Mouse (Mus musculus) left cerebral cortex, postnatal 36 days (tissue): Measurements from ENCODE around the gene Med15. TPM values are rescaled to one million over a fixed set of nuclear protein-coding genes. Genes with fewer than 3 reads are reported as not detected.
A peak's percentile ranks its signal among the peaks of the same experiment; 100 is the strongest.

Source experiments
- DNase-seq, 2 experiments: peaks; one replicate each; pipeline ENCODE4 v3.0.0; 2021 to 2022; ENCODE audit warnings: low spot score in 2 of 2, mixed read lengths in 1 of 2
- intact Hi-C: fragments of 180-260 bp; cut with DNase I; formaldehyde crosslinking; loops from one replicate; pipeline ENCODE4 v1.15.1; 2025
- total RNA-seq, 2 experiments: library from RNA; stranded (reverse); gene quantifications; 2 replicates each; pipeline ENCODE4 v1.2.3; 2021

Gene Med15
- total RNA-seq, 2 experiments from 2014 or later = 63.3 to 90.2 TPM

DNA sequence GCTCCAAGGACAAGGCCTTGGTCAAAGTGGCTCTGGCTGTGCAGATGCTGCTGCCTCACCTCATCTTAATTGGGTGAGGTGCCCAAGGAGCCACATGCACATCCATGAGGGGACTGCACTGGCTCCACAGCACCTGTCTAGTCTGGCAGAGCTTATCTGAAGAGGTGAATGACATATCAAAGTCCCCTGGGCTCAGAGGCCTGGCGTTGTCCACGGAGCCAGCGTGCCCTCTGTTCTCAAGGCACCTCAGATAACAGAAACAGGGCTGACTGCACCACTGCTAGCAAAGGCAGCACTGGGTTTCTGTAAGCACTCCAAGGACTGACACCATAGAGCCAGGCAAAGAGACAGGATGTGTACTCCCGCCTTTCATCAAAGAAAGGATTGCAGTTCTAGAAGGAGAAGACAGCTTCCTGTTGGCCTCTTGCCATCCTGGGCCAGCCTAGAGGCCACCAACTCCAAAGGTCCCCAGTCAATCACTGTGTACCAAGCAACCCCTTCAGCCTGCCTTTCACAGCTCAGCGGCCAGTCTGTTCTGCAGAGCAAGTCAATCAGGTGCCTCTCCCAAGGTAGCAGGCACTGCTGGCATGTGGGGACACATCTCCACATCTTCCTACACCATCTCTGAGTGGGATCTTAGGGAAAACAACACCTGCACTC, 76.3 kb downstream of the Med15 start:
- DNase-seq = no peak
- intact Hi-C loops = no loop called here

DNA sequence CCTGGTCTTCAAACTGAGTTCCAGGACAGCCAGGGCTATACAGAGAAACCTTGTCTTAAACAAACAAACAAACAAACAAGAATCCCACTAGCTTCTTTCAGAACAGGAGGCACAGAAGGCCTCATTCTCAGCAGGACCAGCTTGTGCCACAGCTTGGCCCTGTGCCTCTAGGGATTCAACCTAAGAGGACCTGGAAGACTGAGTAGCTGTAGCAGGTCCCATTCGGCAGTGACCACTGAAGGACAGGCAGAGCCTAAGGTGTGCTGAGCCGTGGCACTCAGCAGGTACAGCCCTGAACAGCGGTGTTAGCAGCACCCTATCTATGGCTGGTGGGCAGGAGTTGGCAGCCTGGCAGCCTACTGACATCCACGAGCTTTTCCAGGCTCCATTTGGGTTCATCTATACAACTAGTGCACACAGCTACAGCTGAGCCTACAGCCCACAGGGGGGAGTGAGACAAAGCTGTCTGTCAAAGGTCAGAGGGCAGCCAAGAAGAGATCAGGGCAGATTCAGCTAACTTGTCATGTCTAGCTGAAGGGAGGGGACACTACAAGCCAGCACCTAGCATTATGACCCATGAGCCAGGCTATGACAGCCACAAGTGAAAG, 78.4 kb downstream of the Med15 start:
- intact Hi-C loops = no loop called here
- no peak for DNase-seq

- intact Hi-C loops = no loop called here
- DNase-seq = no peak
Measured at GRCm38 (mm10) chr16:17653601-17654000, 79.1 kb downstream of the Med15 start.

- intact Hi-C loops = no loop called here
- DNase-seq = no peak
Measured at GRCm38 (mm10) chr16:17652607-17653006, 80.1 kb downstream of the Med15 start.

- intact Hi-C loops = no loop called here
Measured at GRCm38 (mm10) chr16:17650711-17651110, 82.0 kb downstream of the Med15 start.

GRCm38 (mm10) chr16:17649925-17650605, 82.6 kb downstream of the Med15 start:
- intact Hi-C loops = loop anchor here (5.0 kb wide), 1 partner anchor 72 kb away; no protein-coding TSS in a partner anchor
- DNase-seq = peak in 1 of 2 experiments; percentile 45

More at GRCm38 (mm10) chr16:17650711-17651110, 82.0 kb downstream of the Med15 start:
- no peak for DNase-seq

DNA sequence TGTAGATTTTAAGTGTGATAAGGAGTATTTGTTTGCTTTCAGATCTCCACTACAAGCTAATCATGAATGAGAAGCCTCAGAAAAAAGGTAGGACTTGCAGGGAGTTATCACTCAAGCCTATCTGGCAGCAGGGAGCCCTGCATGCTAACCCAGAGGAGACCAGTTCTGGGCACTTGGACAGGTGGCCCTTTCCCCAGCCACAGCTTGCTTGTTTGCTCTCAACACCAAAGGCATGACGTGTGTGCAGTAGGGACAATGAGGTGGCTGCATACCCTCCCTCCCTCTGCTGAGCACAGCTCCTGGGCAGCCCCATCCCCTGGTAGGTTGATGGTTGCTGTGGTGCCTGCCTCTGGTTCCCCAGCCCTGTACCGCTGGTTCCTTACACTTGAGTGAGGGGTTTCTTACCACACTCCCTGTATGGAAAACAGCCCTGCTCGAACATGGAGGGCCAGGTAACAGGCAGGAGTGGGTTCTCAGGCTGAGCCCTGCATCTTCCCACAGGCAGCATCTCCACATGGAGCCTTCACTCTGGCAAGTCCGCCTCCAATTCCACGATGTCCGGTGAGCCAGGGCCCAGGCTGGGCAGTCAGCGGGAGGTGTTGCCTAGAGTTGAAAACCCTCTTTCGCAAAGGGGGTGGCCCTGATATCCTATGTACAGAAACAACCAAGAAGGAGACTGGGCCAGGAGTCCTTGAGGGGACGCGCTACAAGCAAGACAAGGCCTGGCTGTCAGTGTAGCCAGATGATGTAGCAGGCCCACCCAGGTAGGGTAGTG, 84.9 kb downstream of the Med15 start:
- intact Hi-C loops = loop anchor here (5.0 kb wide), 1 partner anchor 75 kb away; no protein-coding TSS in a partner anchor
- DNase-seq = no peak

DNA sequence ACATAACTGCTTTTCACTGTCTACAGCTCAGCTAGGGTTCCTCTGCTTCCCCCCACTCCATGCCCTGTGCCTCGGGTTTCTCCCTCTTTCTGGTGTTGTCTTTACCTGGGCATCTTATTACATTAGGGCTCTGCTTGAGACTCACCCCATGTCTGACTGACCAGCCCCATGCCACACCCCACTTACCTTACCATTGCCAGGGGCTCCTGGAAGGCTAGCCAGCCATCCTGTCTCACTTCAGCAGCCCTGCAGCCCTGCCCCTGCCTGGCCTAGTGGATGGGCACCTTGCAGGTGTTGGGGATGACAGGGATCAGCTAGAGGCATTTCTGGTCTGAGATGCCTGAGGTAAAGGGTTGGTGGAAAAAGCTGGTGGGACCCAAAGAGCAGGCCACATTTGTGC, 85.5 kb downstream of the Med15 start:
- DNase-seq = no peak
- intact Hi-C loops = loop anchor here (5.0 kb wide), 1 partner anchor 75 kb away; no protein-coding TSS in a partner anchor

DNA sequence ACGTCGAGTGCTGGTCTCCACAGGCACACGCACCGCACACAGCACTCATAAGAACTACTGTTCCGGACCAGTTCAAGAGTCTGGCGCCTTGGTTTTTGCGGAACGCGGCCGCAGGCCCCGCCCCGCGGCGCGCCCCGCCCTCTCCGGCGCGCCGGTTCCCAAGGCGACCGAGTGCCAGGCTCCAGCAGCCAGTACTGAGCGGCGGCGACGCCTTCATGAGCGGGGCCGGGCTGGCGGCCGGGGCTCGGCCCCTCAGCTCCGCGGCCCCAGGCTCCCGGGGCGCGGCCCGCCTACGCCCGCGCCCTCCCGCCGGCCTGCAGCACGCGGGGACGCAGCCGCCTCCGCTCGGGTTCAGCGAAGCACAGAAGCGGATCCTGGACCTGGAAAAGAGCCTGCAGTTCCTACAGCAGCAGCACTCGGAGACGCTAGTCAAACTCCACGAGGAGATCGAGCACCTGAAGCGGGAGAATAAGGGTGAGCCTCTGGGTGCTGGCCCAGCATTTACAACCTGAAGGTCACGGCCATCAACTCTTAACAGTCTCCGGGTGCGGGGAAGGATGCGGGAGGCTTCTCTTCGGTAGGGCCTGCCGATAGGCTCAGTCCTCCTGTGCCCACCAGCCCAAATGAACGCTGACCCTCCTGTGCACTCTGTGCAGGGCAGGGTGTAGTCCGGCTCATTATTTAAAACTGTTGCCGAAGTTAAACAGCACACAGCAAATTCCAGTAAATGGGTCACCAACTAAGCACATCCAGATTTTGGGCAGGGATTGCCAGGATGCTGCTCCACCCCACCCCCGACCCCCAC, 86.2 kb downstream of the Med15 start, which contains the start of gene Ccdc74a:
Gene Ccdc74a, plus strand, starts transcription at position 161 of the 805 bp plus-strand sequence.
- peak; percentile 79 to 84 for DNase-seq
- intact Hi-C loops = loop anchor here (5.0 kb wide), 1 partner anchor 76 kb away; no protein-coding TSS in a partner anchor

DNA sequence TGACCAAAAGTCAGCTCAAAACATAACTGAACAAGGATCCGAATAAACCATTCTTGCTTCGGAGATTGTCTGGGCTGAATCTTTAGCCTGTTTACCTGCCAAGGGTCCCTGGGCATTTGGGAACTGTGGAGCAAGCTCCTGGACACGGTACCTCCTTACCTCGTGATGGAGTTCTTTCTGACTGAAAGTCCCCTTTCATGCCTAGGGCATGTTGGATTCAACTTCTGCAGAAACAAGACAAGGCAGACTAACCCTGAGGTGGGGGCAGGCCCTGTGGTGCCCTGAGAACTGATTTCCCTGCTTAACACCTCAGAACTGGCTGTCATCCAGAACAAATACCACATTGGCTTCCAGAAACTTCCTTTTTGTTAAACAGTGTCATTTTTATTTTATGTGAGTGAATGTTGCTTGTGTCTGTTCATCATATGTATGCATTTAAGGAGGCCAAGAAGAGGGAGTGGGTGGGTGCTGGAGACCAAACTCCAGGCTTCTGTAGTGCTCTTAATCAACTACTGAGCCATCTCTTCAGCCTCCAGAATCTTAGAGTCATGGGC, 89.2 kb downstream of the Med15 start:
- intact Hi-C loops = no loop called here
- no peak for DNase-seq

DNA sequence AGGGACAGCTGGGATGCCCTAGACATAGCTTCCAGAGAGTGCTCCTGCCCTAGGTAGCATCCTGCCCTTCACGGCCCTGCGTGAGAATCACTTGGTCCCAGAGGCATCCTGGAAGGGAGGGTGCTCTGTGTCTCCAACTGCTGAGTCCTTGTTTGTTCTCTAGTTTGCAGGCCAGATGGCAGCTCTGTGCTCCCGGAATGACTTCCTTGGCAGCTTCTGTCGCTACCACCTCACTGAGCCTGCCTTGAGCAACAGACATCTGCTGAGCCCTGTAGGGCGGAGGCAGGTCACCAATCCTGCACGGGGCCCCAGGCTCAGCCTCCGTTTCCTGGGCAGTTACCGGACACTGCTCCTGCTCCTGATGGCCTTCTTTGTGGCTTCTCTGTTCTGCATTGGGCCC, 90.4 kb downstream of the Med15 start:
- DNase-seq = no peak
- intact Hi-C loops = no loop called here

GRCm38 (mm10) chr16:17641301-17641700, 91.4 kb downstream of the Med15 start:
- DNase-seq = no peak
- intact Hi-C loops = no loop called here

- no peak for DNase-seq
- intact Hi-C loops = no loop called here
Measured at GRCm38 (mm10) chr16:17640706-17641105, 92.0 kb downstream of the Med15 start.

- no peak for DNase-seq
- intact Hi-C loops = no loop called here
Measured at GRCm38 (mm10) chr16:17639951-17640350, 92.7 kb downstream of the Med15 start.

DNA sequence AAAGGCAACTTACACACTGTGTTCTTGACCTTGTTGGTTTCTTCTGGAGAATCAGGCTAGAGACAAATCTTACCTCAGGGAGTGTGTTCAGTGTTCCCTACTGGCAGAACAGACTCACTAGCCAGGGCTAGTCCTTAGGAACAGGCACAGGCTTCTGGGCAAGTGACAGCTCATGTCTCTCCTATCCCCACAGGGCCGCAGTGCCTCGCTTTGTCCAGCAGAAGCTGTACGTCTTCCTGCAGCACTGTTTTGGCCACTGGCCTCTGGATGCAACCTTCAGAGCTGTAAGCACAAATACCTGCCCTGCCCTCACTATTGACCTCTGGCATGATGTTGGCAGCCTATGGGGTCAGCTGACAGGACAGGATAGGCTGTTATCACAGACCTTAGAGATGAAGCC, 93.6 kb downstream of the Med15 start:
- no peak for DNase-seq
- intact Hi-C loops = no loop called here

GRCm38 (mm10) chr16:17638036-17638628, 94.6 kb downstream of the Med15 start:
- DNase-seq = no peak
- intact Hi-C loops = no loop called here

DNA sequence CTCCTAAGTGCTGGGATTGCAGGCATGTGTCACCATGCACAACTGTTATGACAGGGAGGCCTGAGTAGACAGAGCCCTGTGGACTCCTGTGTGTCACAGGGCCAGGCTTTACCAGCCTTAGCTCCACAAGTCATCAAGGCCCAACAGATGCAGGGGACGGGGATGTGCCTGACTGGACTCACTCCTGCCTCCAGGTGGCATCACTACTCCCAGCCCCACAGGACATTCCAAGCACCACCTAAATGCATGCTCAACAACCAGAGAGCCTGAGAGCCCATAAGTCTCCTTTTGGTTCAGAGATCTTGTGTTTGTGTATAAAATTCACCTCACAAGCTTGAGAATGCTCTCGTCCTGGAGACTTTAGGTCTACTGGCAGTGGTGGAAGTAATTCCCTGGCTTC, 95.1 kb downstream of the Med15 start:
- intact Hi-C loops = no loop called here
- no peak for DNase-seq

DNA sequence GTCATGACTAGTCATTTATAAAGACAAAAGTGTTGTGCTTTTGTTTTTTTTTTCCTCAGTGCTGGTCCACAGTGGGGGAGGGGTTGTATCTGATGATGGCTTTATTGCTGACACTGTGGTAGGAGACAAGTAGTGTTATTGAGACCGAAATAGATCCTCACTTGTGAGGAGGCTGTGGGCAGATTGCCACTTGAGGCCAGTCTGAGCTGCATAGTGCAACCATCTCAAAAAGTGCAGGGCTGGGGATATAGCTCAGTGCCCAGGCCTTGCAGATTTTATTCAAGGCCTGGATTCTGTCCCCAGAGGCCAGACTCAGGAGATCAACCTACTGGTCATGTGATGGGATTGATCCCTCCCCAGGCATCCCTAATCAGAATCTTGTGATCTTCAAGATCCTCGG, 95.8 kb downstream of the Med15 start:
- no peak for DNase-seq
- intact Hi-C loops = no loop called here
